Mouse (Mus musculus): ENCODE measurements at regions not wholly inside any gene's neighbourhood (a gene's known extent, or its start where the extent isn't known, plus 50 kb on each side); places are given as distances from the start of the nearest gene placed in this dataset.
"Not testable (repeated sequence)": the region's sequence is repeated elsewhere in the genome, so short reads cannot be mapped to it uniquely, and the experiment has no call there.

- TF ChIP-seq CTCF (IDR thresholded peaks at IDR 0.05; ENCODE audit: control insufficient read depth, insufficient read depth, insufficient replicate concordance, low read depth, low read length); POLR2A (IDR thresholded peaks at IDR 0.05; ENCODE audit: control insufficient read depth, low read depth, low read length): not testable (repeated sequence)
Observed at GRCm38 (mm10) chr14:52990569-52991327, 495.2 kb upstream of the Olfr1507 start.

Measured in testis, adult 2 months (tissue).